Mouse (Mus musculus): Measurements from ENCODE around the gene Rgl1. TPM values are rescaled to one million over a fixed set of nuclear protein-coding genes. Genes with fewer than 3 reads are reported as not detected.

Rgl1 gene
- polyA plus RNA-seq, 1 experiment from 2014 or later: 45.4 TPM

GRCm38 (mm10) chr1:152514256-152514655, 251.9 kb downstream of the Rgl1 start:
- no peaks in the 10 kb centered on the region for H3K4me1 ChIP-seq (ENCODE audit: control insufficient read depth, insufficient read depth, low read length)
- H3K27ac ChIP-seq (ENCODE audit: low read length): 0 out of 2 replicates have a peak overlapping the region, but pooled peaks have one; percentile 25
- H3K36me3 ChIP-seq (ENCODE audit: control insufficient read depth, insufficient read depth, low read length): no peaks in the 10 kb centered on the region
- H3K27me3 ChIP-seq (replicated peaks; ENCODE audit: control insufficient read depth, insufficient read depth, low read length): no peaks in the 10 kb centered on the region
- H3K9ac ChIP-seq (ENCODE audit: low read depth, low read length): no peak overlapping the region
- 49% methylated on average over 4 of the region's 4 CpGs for WGBS
- no peaks in the 10 kb centered on the region for H3K9me3 ChIP-seq (ENCODE audit: control insufficient read depth, low read length)
- ATAC-seq: peak; percentile 27; the same call in 1 of the 2 replicates
- no peak overlapping the region for H3K4me2 ChIP-seq (ENCODE audit: low read depth, low read length)
- no peak overlapping the region for H3K4me3 ChIP-seq (ENCODE audit: low read length)

- Histone ChIP-seq H3K27me3 (replicated peaks; ENCODE audit: control insufficient read depth, insufficient read depth, low read length) (no peaks in the 10 kb centered on the region), H3K4me1 (ENCODE audit: control insufficient read depth, insufficient read depth, low read length) (no peaks in the 10 kb centered on the region), H3K36me3 (ENCODE audit: control insufficient read depth, insufficient read depth, low read length) (no peaks in the 10 kb centered on the region), H3K9me3 (ENCODE audit: control insufficient read depth, low read length) (no peaks in the 10 kb centered on the region), H3K9ac (ENCODE audit: low read depth, low read length) (no peak overlapping the region), H3K4me2 (ENCODE audit: low read depth, low read length) (no peak overlapping the region), H3K4me3 (ENCODE audit: low read length) (no peak overlapping the region), H3K27ac (ENCODE audit: low read length) (no peak overlapping the region)
- 81% methylated on average over 4 of the region's 4 CpGs for WGBS
- peak; percentile 31; the same call in 1 of the 2 replicates for ATAC-seq
Observed at GRCm38 (mm10) chr1:152511237-152511636, 254.9 kb downstream of the Rgl1 start.

- ATAC-seq: no peak
- H3K4me3 ChIP-seq (ENCODE audit: low read length): no peak overlapping the region
- WGBS: 93% methylated on average over 11 of the region's 11 CpGs
- no peaks in the 10 kb centered on the region for H3K36me3 ChIP-seq (ENCODE audit: control insufficient read depth, insufficient read depth, low read length)
- H3K27me3 ChIP-seq (replicated peaks; ENCODE audit: control insufficient read depth, insufficient read depth, low read length): no peaks in the 10 kb centered on the region
- no peak overlapping the region for H3K9ac ChIP-seq (ENCODE audit: low read depth, low read length)
- H3K27ac ChIP-seq (ENCODE audit: low read length): no peak overlapping the region
- H3K9me3 ChIP-seq (ENCODE audit: control insufficient read depth, low read length): no peaks in the 10 kb centered on the region
- no peaks in the 10 kb centered on the region for H3K4me1 ChIP-seq (ENCODE audit: control insufficient read depth, insufficient read depth, low read length)
- no peak overlapping the region for H3K4me2 ChIP-seq (ENCODE audit: low read depth, low read length)
Observed at GRCm38 (mm10) chr1:152508481-152509220, 257.5 kb downstream of the Rgl1 start.

- H3K9me3 ChIP-seq (ENCODE audit: control insufficient read depth, low read length): no peaks in the 10 kb centered on the region
- H3K9ac ChIP-seq (ENCODE audit: low read depth, low read length): no peak overlapping the region
- no peak overlapping the region for H3K27ac ChIP-seq (ENCODE audit: low read length)
- 91% methylated on average over 7 of the region's 7 CpGs for whole genome bisulfite sequencing
- ATAC-seq: no peak
- no peak overlapping the region for H3K4me2 ChIP-seq (ENCODE audit: low read depth, low read length)
- H3K4me3 ChIP-seq (ENCODE audit: low read length): no peak overlapping the region
- H3K4me1 ChIP-seq (ENCODE audit: control insufficient read depth, insufficient read depth, low read length): no peaks in the 10 kb centered on the region
- H3K36me3 ChIP-seq (ENCODE audit: control insufficient read depth, insufficient read depth, low read length): no peaks in the 10 kb centered on the region
- H3K27me3 ChIP-seq (replicated peaks; ENCODE audit: control insufficient read depth, insufficient read depth, low read length): no peaks in the 10 kb centered on the region
Observed at GRCm38 (mm10) chr1:152506726-152507125, 259.4 kb downstream of the Rgl1 start.

- no peak overlapping the region for H3K27ac ChIP-seq (ENCODE audit: low read length)
- H3K9me3 ChIP-seq (ENCODE audit: control insufficient read depth, low read length): no peaks in the 10 kb centered on the region
- no peaks in the 10 kb centered on the region for H3K27me3 ChIP-seq (replicated peaks; ENCODE audit: control insufficient read depth, insufficient read depth, low read length)
- WGBS: 89% methylated on average over 5 of the region's 5 CpGs
- ATAC-seq: no peak
- H3K4me1 ChIP-seq (ENCODE audit: control insufficient read depth, insufficient read depth, low read length): no peaks in the 10 kb centered on the region
- no peak overlapping the region for H3K4me3 ChIP-seq (ENCODE audit: low read length)
- no peak overlapping the region for H3K9ac ChIP-seq (ENCODE audit: low read depth, low read length)
- H3K36me3 ChIP-seq (ENCODE audit: control insufficient read depth, insufficient read depth, low read length): no peaks in the 10 kb centered on the region
- H3K4me2 ChIP-seq (ENCODE audit: low read depth, low read length): no peak overlapping the region
Observed at GRCm38 (mm10) chr1:152506175-152506574, 260.0 kb downstream of the Rgl1 start.

GRCm38 (mm10) chr1:152499802-152500201, 266.3 kb downstream of the Rgl1 start:
- Histone ChIP-seq H3K9ac (ENCODE audit: low read depth, low read length) (no peak overlapping the region), H3K4me2 (ENCODE audit: low read depth, low read length) (no peak overlapping the region), H3K4me3 (ENCODE audit: low read length) (no peak overlapping the region), H3K4me1 (ENCODE audit: control insufficient read depth, insufficient read depth, low read length) (peaks cover 6% of the 10 kb centered on the region; the same call in 1 of the 2 replicates), H3K27me3 (replicated peaks; ENCODE audit: control insufficient read depth, insufficient read depth, low read length) (no peaks in the 10 kb centered on the region), H3K36me3 (ENCODE audit: control insufficient read depth, insufficient read depth, low read length) (no peaks in the 10 kb centered on the region), H3K27ac (ENCODE audit: low read length) (no peak overlapping the region), H3K9me3 (ENCODE audit: control insufficient read depth, low read length) (no peaks in the 10 kb centered on the region)
- ATAC-seq: no peak
- WGBS: 66% methylated on average over 12 of the region's 12 CpGs

- Histone ChIP-seq H3K4me1 (ENCODE audit: control insufficient read depth, insufficient read depth, low read length) (peaks cover 6% of the 10 kb centered on the region; the same call in 1 of the 2 replicates), H3K36me3 (ENCODE audit: control insufficient read depth, insufficient read depth, low read length) (no peaks in the 10 kb centered on the region), H3K9ac (ENCODE audit: low read depth, low read length) (peak overlapping the region; percentile 34; the same call in 1 of the 2 replicates), H3K9me3 (ENCODE audit: control insufficient read depth, low read length) (no peaks in the 10 kb centered on the region), H3K27me3 (replicated peaks; ENCODE audit: control insufficient read depth, insufficient read depth, low read length) (no peaks in the 10 kb centered on the region), H3K4me3 (ENCODE audit: low read length) (no peak overlapping the region), H3K4me2 (ENCODE audit: low read depth, low read length) (peak overlapping the region; percentile 32), H3K27ac (ENCODE audit: low read length) (no peak overlapping the region)
- ATAC-seq: peak; percentile 74
- 19% methylated on average over 11 of the region's 11 CpGs for WGBS
Observed at GRCm38 (mm10) chr1:152497581-152497980, 268.6 kb downstream of the Rgl1 start.

GRCm38 (mm10) chr1:152496831-152497230, 269.3 kb downstream of the Rgl1 start:
- no peak overlapping the region for H3K4me3 ChIP-seq (ENCODE audit: low read length)

GRCm38 (mm10) chr1:152492258-152492657, 273.9 kb downstream of the Rgl1 start:
- no peak overlapping the region for H3K4me3 ChIP-seq (ENCODE audit: low read length)
- no peak for ATAC-seq
- peaks cover 3% of the 10 kb centered on the region; the same call in 1 of the 2 replicates for H3K4me1 ChIP-seq (ENCODE audit: control insufficient read depth, insufficient read depth, low read length)
- WGBS: 92% methylated on average over 1 of the region's 1 CpGs
- no peak overlapping the region for H3K4me2 ChIP-seq (ENCODE audit: low read depth, low read length)
- H3K27ac ChIP-seq (ENCODE audit: low read length): no peak overlapping the region
- H3K9ac ChIP-seq (ENCODE audit: low read depth, low read length): no peak overlapping the region
- H3K27me3 ChIP-seq (replicated peaks; ENCODE audit: control insufficient read depth, insufficient read depth, low read length): no peaks in the 10 kb centered on the region
- no peaks in the 10 kb centered on the region for H3K36me3 ChIP-seq (ENCODE audit: control insufficient read depth, insufficient read depth, low read length)
- no peaks in the 10 kb centered on the region for H3K9me3 ChIP-seq (ENCODE audit: control insufficient read depth, low read length)

More at GRCm38 (mm10) chr1:152496831-152497230, 269.3 kb downstream of the Rgl1 start:
- no peak overlapping the region for H3K4me2 ChIP-seq (ENCODE audit: low read depth, low read length)
- no peaks in the 10 kb centered on the region for H3K9me3 ChIP-seq (ENCODE audit: control insufficient read depth, low read length)
- H3K36me3 ChIP-seq (ENCODE audit: control insufficient read depth, insufficient read depth, low read length): no peaks in the 10 kb centered on the region
- H3K27me3 ChIP-seq (replicated peaks; ENCODE audit: control insufficient read depth, insufficient read depth, low read length): no peaks in the 10 kb centered on the region
- peaks cover 6% of the 10 kb centered on the region; the same call in 1 of the 2 replicates for H3K4me1 ChIP-seq (ENCODE audit: control insufficient read depth, insufficient read depth, low read length)
- whole genome bisulfite sequencing: 68% methylated on average over 2 of the region's 2 CpGs
- ATAC-seq: no peak
- no peak overlapping the region for H3K27ac ChIP-seq (ENCODE audit: low read length)
- no peak overlapping the region for H3K9ac ChIP-seq (ENCODE audit: low read depth, low read length)
